Comparison of ENCODE assay signal across 11 mouse cellular contexts in the genomic region with DNA sequence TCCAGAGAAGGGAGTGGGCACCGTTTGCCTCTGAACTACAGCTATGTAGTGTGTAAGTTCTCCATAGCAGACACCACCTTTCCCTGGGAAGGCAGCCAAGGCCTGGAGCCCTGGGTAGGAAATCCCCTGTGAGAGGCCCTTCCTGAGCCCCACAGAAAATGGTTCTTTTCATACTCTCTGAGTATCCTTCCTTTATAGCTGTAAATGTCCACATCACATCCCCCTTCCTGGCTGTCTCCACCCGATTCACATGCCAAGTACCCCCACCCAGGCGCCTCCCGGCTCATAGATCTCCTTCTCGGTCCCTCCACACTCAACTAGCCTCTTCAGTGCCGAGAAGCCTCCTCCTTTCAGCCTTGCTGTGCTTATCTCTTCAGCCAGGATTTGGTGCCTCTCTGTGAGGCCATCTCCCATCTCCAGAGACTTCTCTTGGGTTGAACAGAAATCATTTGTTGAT. TPM values are rescaled to one million over a fixed set of nuclear protein-coding genes. Genes with fewer than 3 reads are reported as not detected.
DNase-seq lines count a peak whose midpoint lies in the region; ATAC-seq lines count a peak whose summit lies in the region.
"Had no signal": no experiment of that assay in that cellular context is flagged by ENCODE, and none has a peak within 500 bp of the region (broad histone marks: within the 10 kb centered on the region; RNA-seq: fewer than 3 reads in every experiment).

No protein-coding gene starts in this region.

- no peak overlapping the region for H3K4me3 ChIP-seq in forebrain, embryonic 13.5 days
- H3K4me3 ChIP-seq in forebrain, embryonic 15.5 days = no peak overlapping the region
- no peak overlapping the region for H3K4me3 ChIP-seq in limb, embryonic 13.5 days
- no peak overlapping the region for H3K4me3 ChIP-seq in limb, embryonic 10.5 days

- no peak for DNase-seq in limb, embryonic 10.5 days (ENCODE audit: low spot score)
- DNase-seq in NIH3T3 (ENCODE audit: low read depth) = peak; percentile 68
- peak; percentile 41 to 64 for DNase-seq in kidney, postnatal 4 days
- DNase-seq in ovary, adult 18-20 months (ENCODE audit: low spot score) = no peak
- DNase-seq in thymus, adult 18-20 months = no peak
- DNase-seq: cerebellum, adult 11-12 months; gastrocnemius, postnatal 14 days; layer of hippocampus, postnatal 36 days had no signal

- no peak overlapping the region for H3K27ac ChIP-seq in forebrain, embryonic 13.5 days
- H3K27ac ChIP-seq in forebrain, embryonic 15.5 days (replicated peaks) = no peak overlapping the region
- H3K27ac ChIP-seq in limb, embryonic 13.5 days = peak overlapping the region; percentile 45; the same call in 1 of the 2 replicates
- no peak overlapping the region for H3K27ac ChIP-seq in limb, embryonic 10.5 days

- H3K4me1 ChIP-seq in forebrain, embryonic 13.5 days = peaks cover 7% of the 10 kb centered on the region; the same call in 1 of the 2 replicates
- 0 out of 2 replicates have a peak, but pooled peaks cover 3% of the 10 kb centered on the region for H3K4me1 ChIP-seq in forebrain, embryonic 15.5 days
- no peaks in the 10 kb centered on the region for H3K4me1 ChIP-seq in limb, embryonic 13.5 days
- H3K4me1 ChIP-seq in limb, embryonic 10.5 days = no peaks in the 10 kb centered on the region

- no peaks in the 10 kb centered on the region for H3K9me3 ChIP-seq in forebrain, embryonic 13.5 days (replicated peaks)
- H3K9me3 ChIP-seq in forebrain, embryonic 15.5 days = no peaks in the 10 kb centered on the region
- H3K9me3 ChIP-seq in limb, embryonic 13.5 days = no peaks in the 10 kb centered on the region
- no peaks in the 10 kb centered on the region for H3K9me3 ChIP-seq in limb, embryonic 10.5 days (replicated peaks)

- 0 out of 2 replicates have a peak, but pooled peaks have one; percentile 43 for ATAC-seq in forebrain, embryonic 13.5 days
- ATAC-seq in forebrain, embryonic 15.5 days (replicated peaks) = no peak
- ATAC-seq in limb, embryonic 13.5 days (ENCODE audit: low FRiP score, low read depth) = peak; percentile 64

- H3K4me2 ChIP-seq in forebrain, embryonic 13.5 days = no peak overlapping the region
- H3K4me2 ChIP-seq in forebrain, embryonic 15.5 days (replicated peaks) = no peak overlapping the region
- H3K4me2 ChIP-seq in limb, embryonic 13.5 days (replicated peaks) = no peak overlapping the region

- 59% methylated on average over 6 of the region's 6 CpGs for WGBS in forebrain, embryonic 13.5 days
- WGBS in forebrain, embryonic 15.5 days = 49% methylated on average over 6 of the region's 6 CpGs
- 74% methylated on average over 6 of the region's 6 CpGs for WGBS in limb, embryonic 13.5 days
- WGBS in limb, embryonic 10.5 days = 81% methylated on average over 6 of the region's 6 CpGs

- H3K9ac ChIP-seq in forebrain, embryonic 13.5 days = no peak overlapping the region
- no peak overlapping the region for H3K9ac ChIP-seq in forebrain, embryonic 15.5 days (replicated peaks)
- H3K9ac ChIP-seq in limb, embryonic 13.5 days = no peak overlapping the region

- H3K27me3 ChIP-seq in forebrain, embryonic 13.5 days = no peaks in the 10 kb centered on the region
- H3K27me3 ChIP-seq in forebrain, embryonic 15.5 days = no peaks in the 10 kb centered on the region
- H3K27me3 ChIP-seq in limb, embryonic 13.5 days = no peaks in the 10 kb centered on the region
- H3K27me3 ChIP-seq in limb, embryonic 10.5 days (ENCODE audit: low read depth, poor library complexity, severe bottlenecking) = no peaks in the 10 kb centered on the region

- no peaks in the 10 kb centered on the region for H3K36me3 ChIP-seq in forebrain, embryonic 13.5 days (ENCODE audit: poor library complexity, severe bottlenecking)
- no peaks in the 10 kb centered on the region for H3K36me3 ChIP-seq in forebrain, embryonic 15.5 days
- no peaks in the 10 kb centered on the region for H3K36me3 ChIP-seq in limb, embryonic 13.5 days
- no peaks in the 10 kb centered on the region for H3K36me3 ChIP-seq in limb, embryonic 10.5 days

RNA-seq across cellular contexts. Expression of a gene that starts 10.7 kb away (rescaled TPM):
- polyA plus RNA-seq in forebrain, embryonic 13.5 days (2015; fragmentation: Nextera tagmentation; extraction: Ambion mirVana) = 2.3 TPM in 2 replicates
- polyA plus RNA-seq in forebrain, embryonic 15.5 days (2015; fragmentation: Nextera tagmentation; extraction: Ambion mirVana) = 1.8 and 2.0 TPM in 2 replicates
- polyA plus RNA-seq in limb, embryonic 13.5 days (2015; fragmentation: Nextera tagmentation; extraction: Ambion mirVana) = 11.6 and 12.4 TPM in 2 replicates
- 5.1 and 6.1 TPM in 2 replicates for polyA plus RNA-seq in limb, embryonic 10.5 days (2016; fragmentation: Nextera tagmentation; extraction: Ambion mirVana)

Comparison
In these comparisons a context has a peak if more than half of its experiments do, and no peak if none do; other contexts are left out.
1. DNase-seq: peak in NIH3T3 (single experiment) and kidney, postnatal 4 days (2 of 2); none in limb, embryonic 10.5 days (single experiment), ovary, adult 18-20 months (single experiment) and thymus, adult 18-20 months (0 of 2).